Mouse (Mus musculus) lung, postnatal 4 days (tissue): Measurements from ENCODE around the gene Zfp423.

Source experiments
- DNase-seq, 2 experiments: peaks; one replicate each; pipeline ENCODE4 v3.0.0; 2021

Gene Zfp423

GRCm38 (mm10) chr8:87835411-87835821 lies 124.0 kb downstream of the Zfp423 start:
- peak; percentile 17 to 41 for DNase-seq

DNA sequence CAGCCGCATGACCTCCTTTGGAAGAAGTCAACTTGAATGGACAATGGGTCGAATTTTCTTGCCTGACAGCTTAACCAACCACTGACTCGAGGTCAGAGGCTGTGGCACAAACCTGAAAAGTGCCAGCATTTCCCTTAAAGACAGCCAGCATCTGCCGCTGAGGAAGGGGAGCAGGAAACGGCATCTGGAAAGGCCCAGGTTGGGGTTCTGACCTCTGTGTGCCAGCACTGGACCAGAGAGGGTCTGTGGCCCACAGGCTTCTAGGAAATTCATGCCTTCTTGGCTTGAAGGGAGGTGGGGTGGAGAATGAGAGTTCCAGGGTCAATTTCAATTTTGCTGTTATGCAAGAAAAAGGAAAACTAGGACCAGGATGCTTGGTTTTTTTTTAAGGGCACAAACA lies 124.7 kb downstream of the Zfp423 start:
- DNase-seq: no peak

- DNase-seq: peak; percentile 73 to 88
These were observed 125.4 kb downstream of the Zfp423 start for GRCm38 (mm10) chr8:87833841-87834620.

- peak in 1 of 2 experiments; percentile 50 for DNase-seq
These were observed 126.1 kb downstream of the Zfp423 start for GRCm38 (mm10) chr8:87833339-87833738.

- DNase-seq: no peak
These were observed 126.7 kb downstream of the Zfp423 start for GRCm38 (mm10) chr8:87832381-87833325.

DNA sequence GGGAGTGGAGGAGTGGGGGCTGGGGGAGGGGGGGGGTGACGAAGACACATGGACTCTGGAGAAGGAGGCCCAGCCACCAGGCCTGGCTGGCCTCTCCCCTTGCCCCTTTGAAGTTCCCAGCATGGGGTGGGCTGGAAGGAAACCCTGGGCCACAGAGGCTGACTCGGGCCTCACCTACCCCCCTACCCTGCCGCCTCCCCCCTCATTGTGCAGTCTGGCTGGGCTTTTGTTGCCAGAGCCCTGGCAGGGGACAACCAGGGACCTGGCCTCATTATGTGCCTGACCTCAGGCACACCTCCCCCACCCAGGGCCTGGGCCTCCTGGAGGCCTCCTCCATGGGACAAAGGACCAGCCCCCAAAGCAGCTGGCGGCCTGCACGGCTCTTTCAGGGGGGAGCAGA lies 127.8 kb downstream of the Zfp423 start:
- no peak for DNase-seq

- DNase-seq: no peak
These were observed 128.3 kb downstream of the Zfp423 start for GRCm38 (mm10) chr8:87831116-87831515.

- no peak for DNase-seq
These were observed 129.2 kb downstream of the Zfp423 start for GRCm38 (mm10) chr8:87830200-87830599.

DNA sequence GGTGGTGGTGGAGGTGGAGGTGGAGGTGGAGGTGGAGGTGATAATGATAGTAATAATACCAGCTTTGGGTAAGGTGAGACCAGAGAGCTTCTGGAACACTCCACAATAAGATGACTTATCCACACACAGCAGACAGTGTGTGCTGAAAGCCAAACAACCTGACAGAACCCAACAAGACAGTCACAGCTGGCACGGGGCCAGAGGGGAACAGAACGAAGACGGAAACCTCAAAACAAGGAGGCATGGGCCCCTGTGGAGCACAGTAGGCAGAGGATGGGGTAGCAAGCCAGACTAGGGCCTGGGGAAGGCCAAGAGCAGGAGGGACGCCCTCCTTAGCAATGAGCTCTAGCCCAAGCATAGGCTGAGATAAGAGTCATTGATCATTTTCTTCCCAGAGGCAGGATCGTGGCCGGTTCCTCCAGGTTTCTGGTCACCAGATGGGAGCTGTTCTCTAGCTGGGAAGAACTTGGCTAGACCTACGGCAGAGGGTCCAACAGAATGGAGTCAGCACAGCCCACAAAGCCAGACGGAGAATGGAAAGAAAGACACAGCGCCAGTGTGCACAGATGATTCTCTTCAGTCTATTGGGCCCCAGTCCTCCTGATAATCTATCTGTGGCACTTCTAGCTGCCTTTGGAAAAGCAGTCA lies 133.3 kb downstream of the Zfp423 start:
- no peak for DNase-seq

GRCm38 (mm10) chr8:87823172-87823571 lies 136.2 kb downstream of the Zfp423 start:
- DNase-seq: no peak

DNA sequence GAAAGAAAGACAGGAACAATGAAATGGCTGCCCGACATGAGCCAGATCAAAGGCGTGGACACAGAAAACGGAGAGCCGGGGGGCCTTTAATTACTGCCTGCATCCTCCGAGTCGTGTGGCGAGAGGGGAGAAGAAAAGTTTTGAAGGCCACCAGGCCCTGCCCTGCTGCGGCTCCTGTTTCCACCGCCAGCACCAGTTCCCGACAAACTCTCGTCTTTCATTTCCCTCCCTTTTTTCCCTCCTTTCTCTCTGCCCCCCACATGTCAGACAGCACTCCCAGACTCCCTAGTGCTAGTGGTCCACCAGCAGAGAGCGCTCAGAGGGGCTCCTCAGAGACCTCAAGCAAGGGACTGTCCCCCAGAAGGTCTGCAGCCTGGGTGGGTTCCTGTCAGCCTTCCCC lies 136.7 kb downstream of the Zfp423 start:
- DNase-seq: no peak

- no peak for DNase-seq
These were observed 137.2 kb downstream of the Zfp423 start for GRCm38 (mm10) chr8:87822175-87822574.

- no peak for DNase-seq
These were observed 137.7 kb downstream of the Zfp423 start for GRCm38 (mm10) chr8:87821655-87822054.

DNA sequence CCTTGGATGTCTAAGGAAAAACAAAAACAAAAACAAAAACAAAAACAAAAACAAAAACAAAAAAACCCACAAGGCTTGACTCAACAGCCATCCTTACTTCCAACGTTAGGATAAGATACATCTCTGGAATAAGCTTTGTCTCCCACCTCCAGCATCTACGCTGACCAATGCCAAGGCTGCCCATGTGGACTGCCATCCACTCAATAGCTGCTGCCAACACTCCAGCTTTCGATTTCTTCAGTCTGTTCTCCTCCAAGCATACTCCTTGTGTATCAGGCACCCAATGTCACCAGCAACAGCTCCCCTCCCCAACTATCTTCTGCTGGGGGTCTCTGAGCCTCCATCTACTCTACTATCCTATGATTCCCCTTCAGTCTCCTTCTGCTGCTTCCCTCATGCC lies 140.1 kb downstream of the Zfp423 start:
- no peak for DNase-seq

DNA sequence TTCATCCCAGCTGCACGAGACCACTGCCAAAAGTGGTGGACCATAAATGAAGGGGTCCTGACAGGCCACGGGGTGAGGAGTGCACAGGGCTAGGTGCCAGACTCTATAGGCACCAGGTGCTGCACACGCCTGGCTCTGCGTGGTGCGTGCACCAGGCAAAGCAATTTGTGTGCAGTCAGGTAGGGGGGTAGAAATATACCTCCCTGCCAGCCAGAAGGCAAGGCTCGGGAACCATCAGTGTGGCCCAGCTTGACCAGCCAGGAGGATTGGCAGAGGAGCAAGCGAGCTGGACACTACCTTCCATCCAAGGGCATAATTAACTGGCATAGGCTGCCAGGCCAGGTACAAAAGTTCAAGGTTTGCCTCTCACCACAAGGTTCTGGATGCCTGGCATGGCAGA lies 140.9 kb downstream of the Zfp423 start:
- no peak for DNase-seq

DNA sequence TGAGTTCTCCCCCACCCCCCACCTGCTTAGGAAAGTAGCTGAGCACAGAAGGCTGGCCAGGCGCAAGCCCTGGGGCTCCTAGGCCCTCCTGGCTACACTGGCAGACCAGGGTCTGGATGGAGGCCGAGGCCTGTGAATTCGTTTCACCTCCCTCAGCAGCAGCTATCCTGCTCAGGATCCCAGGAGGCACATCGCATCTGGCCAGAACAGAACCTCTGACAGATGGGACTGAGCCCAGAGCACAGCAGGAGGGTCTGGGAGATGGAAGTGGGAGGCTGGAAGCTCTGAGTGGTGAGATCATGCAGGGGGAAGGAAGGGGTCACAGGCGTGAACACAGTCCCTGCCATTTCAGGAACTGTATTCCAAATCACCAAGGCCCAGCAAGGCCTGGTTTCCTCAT lies 143.3 kb downstream of the Zfp423 start:
- DNase-seq: no peak

DNA sequence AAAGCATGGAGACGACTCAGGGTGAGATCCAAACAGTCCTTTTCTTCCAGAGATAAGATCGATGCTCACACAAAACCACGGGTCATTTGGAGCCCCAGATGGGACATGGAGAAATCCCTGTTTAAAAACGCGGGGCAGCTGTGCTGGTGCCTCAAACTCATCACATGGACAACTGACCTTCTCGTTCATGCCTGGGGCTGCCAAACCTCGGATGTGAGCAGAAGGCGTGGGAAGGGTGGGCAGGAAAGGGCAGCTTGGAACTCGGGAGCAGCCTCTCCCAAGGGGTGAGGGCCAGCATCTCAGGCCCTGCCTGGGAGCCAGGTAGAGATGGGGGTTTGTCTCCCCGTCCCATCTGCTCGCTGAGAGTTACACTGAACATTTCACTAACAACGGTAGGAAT lies 146.7 kb downstream of the Zfp423 start:
- no peak for DNase-seq

DNA sequence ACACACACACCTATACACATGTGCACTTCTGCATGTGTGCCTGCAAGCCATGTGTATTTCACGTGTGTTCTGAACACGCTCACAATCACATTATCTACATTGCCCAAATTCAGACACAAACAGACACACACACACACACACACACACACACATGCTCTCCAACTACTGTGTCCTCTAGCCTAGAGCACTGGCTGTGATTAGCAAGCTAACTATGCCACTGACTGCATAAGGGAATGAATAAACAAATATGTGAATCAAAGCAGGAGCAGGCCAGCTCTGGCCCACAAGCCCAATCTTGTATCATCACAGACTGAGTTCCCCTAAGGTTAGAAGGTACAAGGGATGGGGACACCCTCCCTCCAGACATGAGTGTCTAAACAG lies 147.3 kb downstream of the Zfp423 start:
- DNase-seq: no peak

GRCm38 (mm10) chr8:87811399-87812068 lies 147.9 kb downstream of the Zfp423 start:
- peak; percentile 20 to 55 for DNase-seq

GRCm38 (mm10) chr8:87810771-87811170 lies 148.6 kb downstream of the Zfp423 start:
- no peak for DNase-seq

GRCm38 (mm10) chr8:87804327-87804900 lies 155.0 kb downstream of the Zfp423 start:
- peak; percentile 14 to 52 for DNase-seq

DNA sequence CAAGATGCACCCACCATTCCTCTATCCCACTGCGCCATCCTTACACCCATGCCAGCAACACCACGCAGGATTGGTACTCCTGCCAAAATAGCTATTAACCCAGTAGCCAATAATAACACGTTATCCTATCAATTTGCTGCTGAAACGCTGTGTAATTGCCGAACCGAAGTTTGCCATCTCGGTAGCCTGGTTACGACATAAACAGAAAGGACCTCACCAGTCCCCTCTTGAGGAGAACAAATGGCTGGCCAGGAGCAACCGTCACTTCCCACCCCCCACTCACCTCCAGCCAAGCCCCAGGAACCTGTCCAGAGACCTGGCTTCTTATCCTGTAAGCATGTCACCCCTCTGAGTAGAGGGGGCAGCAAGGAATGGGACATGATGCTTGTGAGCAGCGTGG lies 156.0 kb downstream of the Zfp423 start:
- no peak for DNase-seq
